Mouse (Mus musculus) intestine, embryonic 15.5 days (tissue): ENCODE results near the gene Rab33b. TPM values are rescaled to one million over a fixed set of nuclear protein-coding genes. Genes with fewer than 3 reads are reported as not detected.
"Not testable (repeated sequence)": the region's sequence is repeated elsewhere in the genome, so short reads cannot be mapped to it uniquely, and the experiment has no call there.

ENCODE experiments used
- ATAC-seq: fragments of 200-750 bp; cut with Nextera tagmentation; 2 replicates; pipeline ENCODE4 v1.8.0; 2017; ENCODE audit warnings: moderate TSS enrichment, moderate library complexity
- H3K27ac ChIP-seq: fragments of 300-500 bp; sonication (generic); 2 replicates; pipeline ENCODE4 v1.5.1; 2015; ENCODE audit warnings: mild to moderate bottlenecking, inconsistent platforms
- H3K27me3 ChIP-seq: fragments of 300-500 bp; sonication (generic); replicated peaks from 2 replicates; pipeline ENCODE4 v1.6.1; 2015; ENCODE audit warnings: inconsistent platforms
- H3K36me3 ChIP-seq: fragments of 300-500 bp; sonication (generic); 2 replicates; pipeline ENCODE4 v1.6.1; 2015; ENCODE audit warnings: inconsistent platforms
- H3K4me1 ChIP-seq: fragments of 300-500 bp; sonication (generic); replicated peaks from 2 replicates; pipeline ENCODE4 v1.6.1; 2015; ENCODE audit warnings: inconsistent platforms
- H3K4me2 ChIP-seq: fragments of 300-500 bp; sonication (generic); replicated peaks from 2 replicates; pipeline ENCODE4 v1.6.1; 2015; ENCODE audit warnings: mild to moderate bottlenecking, inconsistent platforms
- H3K4me3 ChIP-seq: fragments of 300-500 bp; sonication (generic); replicated peaks from 2 replicates; pipeline ENCODE4 v1.5.1; 2015; ENCODE audit warnings: inconsistent platforms
- H3K9ac ChIP-seq: fragments of 300-500 bp; sonication (generic); 2 replicates; pipeline ENCODE4 v1.6.1; 2015; ENCODE audit warnings: inconsistent platforms
- H3K9me3 ChIP-seq: fragments of 300-500 bp; sonication (generic); 2 replicates; pipeline ENCODE4 v1.6.1; 2016; ENCODE audit warnings: inconsistent platforms
- WGBS: fragments of 180-500 bp; shearing (Covaris S2); methylation state at CpG from one replicate; pipeline ENCODE4 v1.1.7; 2015; 5-methylcytosine and 5-hydroxymethylcytosine counted together
- polyA plus RNA-seq: library from polyadenylated mRNA; unstranded; fragments of >200 nt; fragmentation: Nextera tagmentation; extraction: Ambion mirVana; gene quantifications from 2 replicates; pipeline ENCODE4 v1.2.1, GENCODE M21; 2015

Rab33b gene
- polyA plus RNA-seq: 22.0 and 23.4 TPM in 2 replicates

- H3K9me3 ChIP-seq: no peaks in the 10 kb centered on the region
- H3K9ac ChIP-seq: peak within 1 kb of the TSS; percentile 86
- peak; percentile 98 for ATAC-seq
- peak within 1 kb of the TSS; percentile 90 for H3K27ac ChIP-seq
- H3K4me1 ChIP-seq: peaks cover 11% of the 10 kb centered on the region; the same call in 1 of the 2 replicates
- 0% methylated on average over 70 of the region's 70 CpGs for WGBS
- H3K4me2 ChIP-seq: peak within 1 kb of the TSS; percentile 78
- H3K36me3 ChIP-seq: no peaks in the 10 kb centered on the region
- no peaks in the 10 kb centered on the region for H3K27me3 ChIP-seq
- H3K4me3 ChIP-seq: peak within 1 kb of the TSS; percentile 77
These were observed at the start of gene Rab33b for GRCm38 (mm10) chr3:51483741-51484359. Gene Rab33b, plus strand, starts transcription at chr3:51483920.

- H3K9ac ChIP-seq, H3K4me3 ChIP-seq, H3K4me1 ChIP-seq, ATAC-seq, H3K36me3 ChIP-seq, H3K27me3 ChIP-seq, H3K4me2 ChIP-seq, H3K27ac ChIP-seq, H3K9me3 ChIP-seq: not testable (repeated sequence)
- WGBS: 86% methylated on average over 5 of the region's 5 CpGs
These were observed 49.4 kb upstream of the Rab33b start for GRCm38 (mm10) chr3:51434364-51434763.

GRCm38 (mm10) chr3:51434871-51435595 lies 48.7 kb upstream of the Rab33b start:
- H3K4me3 ChIP-seq: no peak overlapping the region
- no peak overlapping the region for H3K27ac ChIP-seq
- H3K36me3 ChIP-seq: no peaks in the 10 kb centered on the region
- no peak overlapping the region for H3K9ac ChIP-seq
- H3K9me3 ChIP-seq: no peaks in the 10 kb centered on the region
- ATAC-seq: no peak
- H3K27me3 ChIP-seq: no peaks in the 10 kb centered on the region
- WGBS: 91% methylated on average over 3 of the region's 3 CpGs
- H3K4me1 ChIP-seq: no peaks in the 10 kb centered on the region
- H3K4me2 ChIP-seq: no peak overlapping the region

- H3K9me3 ChIP-seq: no peaks in the 10 kb centered on the region
- H3K27me3 ChIP-seq: no peaks in the 10 kb centered on the region
- H3K4me2 ChIP-seq: no peak overlapping the region
- 79% methylated on average over 2 of the region's 2 CpGs for WGBS
- peaks cover 14% of the 10 kb centered on the region; the same call in 1 of the 2 replicates for H3K36me3 ChIP-seq
- H3K9ac ChIP-seq: no peak overlapping the region
- ATAC-seq: no peak
- no peak overlapping the region for H3K27ac ChIP-seq
- H3K4me3 ChIP-seq: no peak overlapping the region
- H3K4me1 ChIP-seq: no peaks in the 10 kb centered on the region
These were observed 15.2 kb upstream of the Rab33b start for GRCm38 (mm10) chr3:51468530-51468929.

- Histone ChIP-seq H3K4me1 (no peaks in the 10 kb centered on the region), H3K36me3 (peaks cover 11% of the 10 kb centered on the region; the same call in 1 of the 2 replicates), H3K27me3 (no peaks in the 10 kb centered on the region), H3K9me3 (no peaks in the 10 kb centered on the region), H3K4me2 (no peak overlapping the region), H3K9ac (no peak overlapping the region), H3K4me3 (no peak overlapping the region), H3K27ac (no peak overlapping the region)
- ATAC-seq: peak; percentile 30
- 73% methylated on average over 4 of the region's 4 CpGs for WGBS
These were observed 8.0 kb upstream of the Rab33b start for GRCm38 (mm10) chr3:51475706-51476105.

- Histone ChIP-seq H3K27me3 (no peaks in the 10 kb centered on the region), H3K27ac (no peak overlapping the region), H3K9ac (no peak overlapping the region), H3K4me1 (no peaks in the 10 kb centered on the region), H3K4me2 (no peak overlapping the region), H3K36me3 (no peaks in the 10 kb centered on the region), H3K4me3 (no peak overlapping the region), H3K9me3 (no peaks in the 10 kb centered on the region)
- ATAC-seq: no peak
- whole genome bisulfite sequencing: 36% methylated on average over 2 of the region's 2 CpGs
These were observed 3.8 kb upstream of the Rab33b start for GRCm38 (mm10) chr3:51479893-51480292.

- H3K4me3 ChIP-seq: no peak overlapping the region
- H3K36me3 ChIP-seq: no peaks in the 10 kb centered on the region
- H3K27ac ChIP-seq: no peak overlapping the region
- H3K27me3 ChIP-seq: no peaks in the 10 kb centered on the region
- H3K9ac ChIP-seq: no peak overlapping the region
- H3K4me1 ChIP-seq: peaks cover 11% of the 10 kb centered on the region; the same call in 1 of the 2 replicates
- H3K9me3 ChIP-seq: no peaks in the 10 kb centered on the region
- no peak for ATAC-seq
- H3K4me2 ChIP-seq: no peak overlapping the region
These were observed 2.7 kb upstream of the Rab33b start for GRCm38 (mm10) chr3:51481059-51481458.

- Histone ChIP-seq H3K4me1 (peaks cover 11% of the 10 kb centered on the region; the same call in 1 of the 2 replicates), H3K27ac (no peak overlapping the region), H3K27me3 (no peaks in the 10 kb centered on the region), H3K4me3 (no peak overlapping the region), H3K9me3 (no peaks in the 10 kb centered on the region), H3K4me2 (no peak overlapping the region), H3K36me3 (no peaks in the 10 kb centered on the region), H3K9ac (no peak overlapping the region)
- 49% methylated on average over 3 of the region's 3 CpGs for WGBS
- no peak for ATAC-seq
These were observed 1.8 kb upstream of the Rab33b start for GRCm38 (mm10) chr3:51481881-51482280.

- Histone ChIP-seq H3K4me3 (no peak overlapping the region), H3K36me3 (no peaks in the 10 kb centered on the region), H3K9ac (no peak overlapping the region), H3K27me3 (no peaks in the 10 kb centered on the region), H3K4me1 (peaks cover 11% of the 10 kb centered on the region; the same call in 1 of the 2 replicates), H3K4me2 (peak overlapping the region; percentile 78), H3K27ac (0 out of 2 replicates have a peak overlapping the region, but pooled peaks have one; percentile 90), H3K9me3 (no peaks in the 10 kb centered on the region)
- WGBS: 64% methylated on average over 3 of the region's 3 CpGs
- no peak for ATAC-seq
These were observed 939 bp upstream of the Rab33b start for GRCm38 (mm10) chr3:51482781-51483180.

GRCm38 (mm10) chr3:51484370-51484769 lies 650 bp downstream of the Rab33b start:
- Histone ChIP-seq H3K9me3 (no peaks in the 10 kb centered on the region), H3K27me3 (no peaks in the 10 kb centered on the region), H3K36me3 (no peaks in the 10 kb centered on the region), H3K9ac (peak overlapping the region; percentile 86), H3K27ac (peak overlapping the region; percentile 90), H3K4me1 (peaks cover 11% of the 10 kb centered on the region; the same call in 1 of the 2 replicates), H3K4me3 (peak overlapping the region; percentile 77), H3K4me2 (peak overlapping the region; percentile 78)
- peak; percentile 50 for ATAC-seq
- under 1% methylated on average over 33 of the region's 33 CpGs for WGBS

GRCm38 (mm10) chr3:51485347-51485746 lies 1.6 kb downstream of the Rab33b start:
- Histone ChIP-seq H3K27ac (no peak overlapping the region), H3K4me1 (peaks cover 11% of the 10 kb centered on the region; the same call in 1 of the 2 replicates), H3K9ac (peak overlapping the region; percentile 20; the same call in 1 of the 2 replicates), H3K4me2 (peak overlapping the region; percentile 78), H3K9me3 (no peaks in the 10 kb centered on the region), H3K27me3 (no peaks in the 10 kb centered on the region), H3K36me3 (no peaks in the 10 kb centered on the region), H3K4me3 (peak overlapping the region; percentile 77)
- WGBS: 51% methylated on average over 4 of the region's 4 CpGs
- ATAC-seq: no peak

- 89% methylated on average over 4 of the region's 4 CpGs for WGBS
- ATAC-seq: no peak
These were observed 2.9 kb downstream of the Rab33b start for GRCm38 (mm10) chr3:51486491-51487195.

More at GRCm38 (mm10) chr3:51486491-51487195, 2.9 kb downstream of the Rab33b start:
- Histone ChIP-seq H3K4me2 (no peak overlapping the region), H3K27me3 (no peaks in the 10 kb centered on the region), H3K9ac (no peak overlapping the region), H3K27ac (no peak overlapping the region), H3K36me3 (no peaks in the 10 kb centered on the region), H3K9me3 (no peaks in the 10 kb centered on the region), H3K4me1 (peaks cover 11% of the 10 kb centered on the region; the same call in 1 of the 2 replicates), H3K4me3 (no peak overlapping the region)
